Mouse (Mus musculus) B cell, adult 62 days (primary cell): Measurements from ENCODE around the gene Fancm. TPM values are rescaled to one million over a fixed set of nuclear protein-coding genes. Genes with fewer than 3 reads are reported as not detected.

Experiments used
- total RNA-seq: library from RNA; stranded (reverse); gene quantifications from 4 replicates; pipeline ENCODE4 v1.2.4, GENCODE M21; 2023

The Fancm gene
- 19.8 to 25.9 TPM (median 22.3 TPM) in 4 replicates for total RNA-seq

GRCm38 (mm10) chr12:65075085-65075732 is at the start of gene Fancm:
Gene Fancm (plus strand): TSS chr12:65075603.

DNA sequence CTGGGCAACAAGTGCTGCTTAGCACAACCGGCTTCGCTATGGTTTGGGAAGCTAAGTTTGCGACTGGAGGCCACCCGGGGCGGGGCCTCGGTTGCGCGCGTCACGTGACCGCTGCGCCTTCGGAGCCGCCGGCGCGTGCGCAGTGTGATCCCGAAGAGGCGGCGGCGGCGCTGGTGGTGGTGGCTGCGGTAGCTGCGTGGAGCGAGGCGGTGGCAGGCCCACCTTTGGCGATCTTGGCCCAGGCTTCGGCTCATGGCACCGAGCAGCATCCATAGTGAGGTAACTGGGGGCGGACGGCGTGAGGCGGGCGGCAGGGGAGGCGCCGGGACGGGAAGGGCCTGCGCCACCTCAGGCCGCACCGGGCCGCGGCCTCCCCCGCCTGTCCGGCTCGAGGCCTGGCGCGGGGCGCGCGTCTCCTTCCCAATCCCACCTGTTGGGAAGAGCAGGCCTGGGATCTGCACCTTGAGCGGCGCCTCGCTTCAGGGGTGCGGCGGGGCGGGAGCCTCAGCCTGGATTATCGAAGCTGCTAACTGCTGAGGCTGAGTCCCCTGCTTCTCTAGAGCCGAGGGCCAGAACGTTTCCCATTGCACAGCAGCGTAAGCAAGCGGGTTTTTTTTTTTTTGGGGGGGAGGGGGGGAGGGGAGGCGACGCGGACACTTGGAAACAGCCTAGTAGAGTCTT is 39.1 kb upstream of the Fancm start, which contains the start of gene Prpf39:
Gene Prpf39 (plus strand): TSS at position 144 of the 681 bp plus-strand sequence.

GRCm38 (mm10) chr12:65073611-65074178 is 1.7 kb upstream of the Fancm start, which contains the start of gene Fkbp3:
Gene Fkbp3 (minus strand): TSS chr12:65074007.

GRCm38 (mm10) chr12:65172021-65172951 is 96.9 kb downstream of the Fancm start, which contains the start of gene Mis18bp1:
Gene Mis18bp1 (minus strand): TSS chr12:65172604.

Other genes starting within 250 kb of the Fancm start
- 5.8 to 6.7 TPM (median 6.3 TPM) in 4 replicates for gene Gm527, start 157.7 kb upstream of the Fancm start, total RNA-seq
- 20.6 to 25.2 TPM (median 22.5 TPM) in 4 replicates for gene Klhl28, start 110.1 kb upstream of the Fancm start, total RNA-seq
- 65.7 to 74.7 TPM (median 70.0 TPM) in 4 replicates for gene Togaram1, start 109.8 kb upstream of the Fancm start, total RNA-seq
- gene Prpf39, start 39.3 kb upstream of the Fancm start, total RNA-seq: 144 to 153 TPM (median 150 TPM) in 4 replicates
- 73.2 to 84.5 TPM (median 81.5 TPM) in 4 replicates for gene Fkbp3, start 1.6 kb upstream of the Fancm start, total RNA-seq
- 2.2 to 3.9 TPM (median 2.8 TPM) in 4 replicates for gene Mis18bp1, start 97.0 kb downstream of the Fancm start, total RNA-seq
- not detected in 4 replicates for gene Wdr20rt, start 149.9 kb downstream of the Fancm start, total RNA-seq